Mouse (Mus musculus) right cerebral cortex, postnatal 10 days (tissue): ENCODE measurements around the gene H2al1k.
"Not testable (repeated sequence)": the region's sequence is repeated elsewhere in the genome, so short reads cannot be mapped to it uniquely, and the experiment has no call there.

Experiments
- DNase-seq, 2 experiments: peaks; one replicate each; pipeline ENCODE4 v3.0.0; 2021; ENCODE audit warnings: low spot score in 2 of 2

Gene H2al1k

DNA sequence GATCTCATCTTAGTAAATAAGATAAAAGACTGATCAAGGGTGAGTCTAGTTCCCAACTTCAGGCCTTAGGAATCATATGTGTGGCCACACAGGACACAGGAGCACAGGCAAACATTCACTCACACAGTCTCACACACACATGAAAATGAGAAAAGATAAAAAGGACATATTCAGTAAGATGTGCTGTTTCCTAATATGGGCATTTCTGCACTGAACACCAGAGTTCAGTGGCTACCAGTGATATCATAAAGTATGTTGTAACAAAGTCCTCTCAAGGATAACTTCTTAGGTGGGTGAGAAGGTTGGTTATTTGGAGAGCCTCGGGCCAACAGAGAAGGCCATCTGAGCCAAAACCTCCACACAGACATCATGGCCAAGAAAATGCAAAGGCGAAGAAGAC is at the start of gene H2al1k:
Gene H2al1k (plus strand): TSS at position 301 of the 400 bp plus-strand sequence.
- DNase-seq, result not testable (repeated sequence)

DNA sequence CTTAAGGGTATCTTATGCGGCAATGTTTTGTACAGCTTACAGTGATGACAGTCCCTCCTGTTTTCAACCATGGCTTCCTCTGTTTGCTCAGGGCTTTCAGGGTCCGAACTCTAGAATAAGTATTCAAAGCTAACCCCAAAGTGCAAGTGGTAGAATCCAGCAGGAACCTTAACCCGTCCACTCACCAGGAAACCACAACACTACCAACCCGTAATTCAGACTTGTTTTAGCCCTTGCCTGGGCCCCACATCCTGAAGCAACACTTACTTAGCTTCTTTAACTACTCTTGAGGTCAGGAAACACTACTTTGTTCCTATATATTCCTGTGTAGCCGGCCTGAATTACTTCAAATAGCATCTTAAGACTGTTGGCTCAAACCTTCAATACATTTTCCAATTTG is 47.6 kb upstream of the H2al1k start:
- DNase-seq, result no peak

DNA sequence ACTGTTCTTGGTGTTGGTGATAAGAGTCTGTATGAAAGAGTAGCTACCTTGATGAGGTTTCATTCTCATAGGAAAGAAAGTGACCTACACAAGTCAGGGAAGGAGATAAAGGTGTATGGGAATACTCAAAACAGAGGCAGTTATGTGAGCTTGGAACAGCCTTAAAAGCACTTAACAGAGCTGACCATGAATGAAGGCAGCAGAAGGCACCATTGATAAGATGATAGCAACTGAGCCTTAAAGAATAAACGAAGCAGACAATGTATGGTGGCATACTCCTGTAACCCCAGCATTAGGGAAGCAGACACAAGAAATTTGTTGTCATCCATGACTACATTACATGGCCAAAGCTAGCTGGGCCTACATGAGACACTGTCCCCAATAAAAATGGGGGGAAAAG is 47.0 kb upstream of the H2al1k start:
- no peak for DNase-seq

DNA sequence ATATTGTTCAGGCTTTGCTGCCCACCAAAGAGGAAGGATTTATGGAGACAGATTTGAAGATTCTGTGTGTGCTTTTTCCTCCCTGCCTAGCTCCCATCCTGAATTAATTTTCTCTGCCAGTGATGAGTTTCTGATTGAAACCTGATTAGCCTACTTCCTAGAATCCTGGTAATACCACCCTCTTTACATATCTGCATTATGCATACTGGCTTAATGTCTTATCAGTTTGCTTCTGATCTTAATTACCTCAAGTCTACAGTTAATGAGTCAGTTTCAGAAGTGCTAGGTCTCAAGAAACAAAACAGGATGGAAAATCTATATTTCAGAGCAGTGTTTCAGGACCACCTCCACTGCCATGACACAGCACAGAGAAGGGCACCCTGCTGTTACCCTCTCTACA is 34.0 kb upstream of the H2al1k start:
- not testable (repeated sequence) for DNase-seq

DNA sequence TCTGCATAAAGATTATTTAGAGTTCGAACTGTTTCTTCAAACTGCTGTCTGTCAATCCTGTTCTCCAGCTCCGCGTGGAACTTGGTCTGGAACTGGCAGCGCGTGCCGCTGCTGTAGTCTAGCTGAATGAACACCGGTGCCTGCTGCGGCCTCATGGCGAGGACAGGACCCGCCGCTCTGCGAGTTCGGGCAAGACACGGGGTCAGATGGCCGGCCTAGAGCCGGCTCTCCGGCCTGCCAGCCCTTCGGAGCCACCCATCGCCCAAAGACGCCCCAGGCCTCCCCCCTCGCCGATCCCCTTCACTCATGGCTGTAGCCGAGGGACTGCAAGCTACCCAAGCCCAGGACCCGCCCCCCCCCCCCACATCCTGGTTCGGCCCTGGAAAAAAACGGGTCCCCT is 22.5 kb upstream of the H2al1k start:
- DNase-seq, result not testable (repeated sequence)

DNA sequence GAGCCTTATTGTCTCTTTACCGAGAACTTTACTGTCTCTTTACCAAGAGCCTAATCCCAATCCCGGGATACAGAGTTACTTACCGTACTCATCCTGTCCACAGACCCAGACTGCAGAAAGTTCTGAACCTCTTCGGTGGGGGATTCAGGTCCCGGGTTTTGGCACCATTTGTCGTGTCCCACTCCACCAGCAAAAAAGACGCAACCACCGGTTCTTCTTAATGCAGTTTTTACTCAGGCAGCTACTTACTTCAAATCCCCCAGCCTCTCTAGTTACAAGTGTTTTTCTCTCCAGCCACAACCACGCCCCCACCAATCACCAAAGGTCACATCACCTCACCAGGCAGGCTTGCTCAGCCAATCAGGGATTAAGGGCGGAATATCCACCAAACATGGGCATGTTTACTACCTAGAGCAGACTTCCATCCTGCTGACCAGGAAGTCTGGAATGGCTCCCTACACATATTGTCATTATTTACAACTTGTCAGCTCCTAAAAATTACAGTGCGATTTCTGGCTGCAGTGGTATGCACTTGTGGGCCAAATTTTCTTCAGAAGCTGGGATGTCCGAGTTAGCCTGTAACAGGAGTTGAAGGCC is 18.0 kb upstream of the H2al1k start:
- DNase-seq, result not testable (repeated sequence)

DNA sequence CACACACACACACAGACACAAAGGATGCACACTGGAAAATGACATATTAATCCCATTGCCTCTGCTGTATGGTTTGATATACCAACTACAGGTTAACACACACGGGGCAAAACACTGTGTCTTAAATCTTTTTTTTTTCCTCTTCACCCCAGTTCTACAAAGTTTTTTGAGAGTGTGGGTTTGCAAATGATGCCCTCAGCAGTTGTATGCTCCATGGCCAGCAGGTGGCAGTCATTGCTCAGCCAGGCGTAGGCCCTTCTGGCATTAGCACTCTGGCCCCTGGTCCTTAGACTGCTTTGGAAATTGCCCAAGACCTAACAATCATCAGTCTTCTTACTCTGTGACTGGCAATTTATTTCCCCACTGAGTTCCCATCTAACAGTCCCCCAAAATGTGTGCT is 17.4 kb upstream of the H2al1k start:
- peak in 1 of 2 experiments; percentile 58 for DNase-seq

DNA sequence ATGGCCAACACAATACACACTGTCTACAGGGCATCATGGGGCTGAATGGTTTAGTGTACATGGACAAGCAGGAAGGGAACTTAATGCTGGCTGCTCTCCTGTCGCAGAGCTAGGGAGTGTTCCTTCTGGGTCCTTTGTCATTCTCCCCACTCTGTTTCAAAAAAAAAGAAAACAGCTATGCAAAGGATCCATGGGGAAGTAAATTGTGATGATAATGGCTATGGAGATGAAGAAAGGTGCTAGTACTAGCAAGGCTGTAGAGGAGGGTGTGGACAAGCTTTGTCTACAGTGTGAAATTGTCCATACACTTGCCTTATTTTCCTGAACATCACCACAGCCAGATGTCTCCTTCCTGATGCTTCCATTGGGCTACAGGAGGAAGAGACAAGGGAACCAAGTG is 15.4 kb upstream of the H2al1k start:
- DNase-seq, result not testable (repeated sequence)

DNA sequence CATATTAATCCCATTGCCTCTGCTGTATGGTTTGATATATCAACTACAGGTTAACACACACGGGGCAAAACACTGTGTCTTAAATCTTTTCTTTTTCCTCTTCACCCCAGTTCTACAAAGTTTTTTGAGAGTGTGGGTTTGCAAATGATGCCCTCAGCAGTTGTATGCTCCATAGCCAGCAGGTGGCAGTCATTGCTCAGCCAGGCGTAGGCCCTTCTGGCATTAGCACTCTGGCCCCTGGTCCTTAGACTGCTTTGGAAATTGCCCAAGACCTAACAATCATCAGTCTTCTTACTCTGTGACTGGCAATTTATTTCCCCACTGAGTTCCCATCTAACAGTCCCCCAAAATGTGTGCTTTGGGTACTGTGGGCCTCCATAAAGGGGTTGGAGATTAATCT is 23.6 kb downstream of the H2al1k start:
- DNase-seq, result not testable (repeated sequence)

DNA sequence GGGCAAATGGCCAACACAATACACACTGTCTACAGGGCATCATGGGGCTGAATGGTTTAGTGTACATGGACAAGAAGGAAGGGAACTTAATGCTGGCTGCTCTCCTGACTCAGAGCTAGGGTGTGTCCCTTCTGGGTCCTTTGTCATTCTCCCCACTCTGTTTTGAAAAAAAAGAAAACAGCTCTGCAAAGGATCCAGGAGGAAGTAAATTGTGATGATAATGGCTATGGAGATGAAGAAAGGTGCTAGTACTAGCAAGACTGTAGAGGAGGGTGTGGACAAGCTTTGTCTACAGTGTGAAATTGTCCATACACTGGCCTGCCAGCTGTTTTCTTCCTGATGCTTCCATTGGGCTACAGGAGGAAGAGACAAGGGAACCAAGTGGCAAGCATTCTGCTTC is 25.5 kb downstream of the H2al1k start:
- DNase-seq, result not testable (repeated sequence)
